Mouse (Mus musculus): ENCODE data around the gene Gsdma3.
"Not testable (repeated sequence)": the region's sequence is repeated elsewhere in the genome, so short reads cannot be mapped to it uniquely, and the experiment has no call there.

Gsdma3 gene

GRCm38 (mm10) chr11:98595955-98596354, 30.2 kb upstream of the Gsdma3 start:
- no peak for DNase-seq (ENCODE audit: low spot score)

- no peak for DNase-seq (ENCODE audit: low spot score)
Measured at GRCm38 (mm10) chr11:98597363-98597762, 28.8 kb upstream of the Gsdma3 start.

- no peak for DNase-seq (ENCODE audit: low spot score)
Measured at GRCm38 (mm10) chr11:98597991-98598390, 28.2 kb upstream of the Gsdma3 start, which contains the start of gene Lrrc3c. TSS of gene Lrrc3c (plus strand) at chr11:98598291.

GRCm38 (mm10) chr11:98598851-98599290, 27.3 kb upstream of the Gsdma3 start:
- DNase-seq (ENCODE audit: low spot score) = no peak

- no peak for DNase-seq (ENCODE audit: low spot score)
Measured at GRCm38 (mm10) chr11:98599291-98599690, 26.9 kb upstream of the Gsdma3 start.

- no peak for DNase-seq (ENCODE audit: low spot score)
Measured at GRCm38 (mm10) chr11:98602090-98602690, 24.0 kb upstream of the Gsdma3 start.

- no peak for DNase-seq (ENCODE audit: low spot score)
Measured at GRCm38 (mm10) chr11:98603953-98604352, 22.2 kb upstream of the Gsdma3 start.

GRCm38 (mm10) chr11:98604911-98605310, 21.2 kb upstream of the Gsdma3 start:
- not testable (repeated sequence) for DNase-seq (ENCODE audit: low spot score)

GRCm38 (mm10) chr11:98606763-98607162, 19.4 kb upstream of the Gsdma3 start:
- DNase-seq (ENCODE audit: low spot score) = no peak

GRCm38 (mm10) chr11:98620791-98621190, 5.4 kb upstream of the Gsdma3 start:
- no peak for DNase-seq (ENCODE audit: low spot score)

GRCm38 (mm10) chr11:98623981-98624380, 2.2 kb upstream of the Gsdma3 start:
- DNase-seq (ENCODE audit: low spot score) = not testable (repeated sequence)

- not testable (repeated sequence) for DNase-seq (ENCODE audit: low spot score)
Measured at GRCm38 (mm10) chr11:98624381-98624780, 1.8 kb upstream of the Gsdma3 start.

- DNase-seq (ENCODE audit: low spot score) = no peak
Measured at GRCm38 (mm10) chr11:98628706-98629105, 2.5 kb downstream of the Gsdma3 start.

- no peak for DNase-seq (ENCODE audit: low spot score)
Measured at GRCm38 (mm10) chr11:98630646-98631045, 4.5 kb downstream of the Gsdma3 start.

- not testable (repeated sequence) for DNase-seq (ENCODE audit: low spot score)
Measured at GRCm38 (mm10) chr11:98635312-98635970, 9.3 kb downstream of the Gsdma3 start.

GRCm38 (mm10) chr11:98637501-98637900, 11.3 kb downstream of the Gsdma3 start:
- DNase-seq (ENCODE audit: low spot score) = no peak

GRCm38 (mm10) chr11:98640091-98640490, 13.9 kb downstream of the Gsdma3 start:
- DNase-seq (ENCODE audit: low spot score) = no peak

- no peak for DNase-seq (ENCODE audit: low spot score)
Measured at GRCm38 (mm10) chr11:98644757-98645156, 18.6 kb downstream of the Gsdma3 start.

GRCm38 (mm10) chr11:98645946-98646345, 19.8 kb downstream of the Gsdma3 start:
- DNase-seq (ENCODE audit: low spot score) = no peak

GRCm38 (mm10) chr11:98646459-98646858, 20.3 kb downstream of the Gsdma3 start, which contains the start of gene Gsdma2:
TSS of gene Gsdma2 (plus strand) at chr11:98646759.
- DNase-seq (ENCODE audit: low spot score) = no peak

- DNase-seq (ENCODE audit: low spot score) = not testable (repeated sequence)
Measured at GRCm38 (mm10) chr11:98655076-98655475, 28.9 kb downstream of the Gsdma3 start.

GRCm38 (mm10) chr11:98660517-98660916, 34.4 kb downstream of the Gsdma3 start:
- no peak for DNase-seq (ENCODE audit: low spot score)

- DNase-seq (ENCODE audit: low spot score) = no peak
Measured at GRCm38 (mm10) chr11:98664091-98664490, 37.9 kb downstream of the Gsdma3 start, which contains the start of gene Gsdma. TSS of gene Gsdma (plus strand) at chr11:98664351.

All from urinary bladder, postnatal 10 days (tissue).